Mouse (Mus musculus) midbrain, embryonic 13.5 days (tissue): ENCODE data around the gene Gm14085. TPM values are rescaled to one million over a fixed set of nuclear protein-coding genes. Genes with fewer than 3 reads are reported as not detected.
"Not testable (repeated sequence)": the region's sequence is repeated elsewhere in the genome, so short reads cannot be mapped to it uniquely, and the experiment has no call there.

ENCODE experiments used
- ATAC-seq: fragments of 200-750 bp; cut with Nextera tagmentation; 2 replicates; pipeline ENCODE4 v1.8.0; 2017; ENCODE audit warnings: mild to moderate bottlenecking, moderate TSS enrichment, moderate library complexity
- H3K27ac ChIP-seq: fragments of 300-500 bp; sonication (generic); 2 replicates; pipeline ENCODE4 v1.5.1; 2015; ENCODE audit warnings: inconsistent platforms, mild to moderate bottlenecking, moderate library complexity
- H3K27me3 ChIP-seq: fragments of 300-500 bp; sonication (generic); 2 replicates; pipeline ENCODE4 v1.6.1; 2015; ENCODE audit warnings: mild to moderate bottlenecking, inconsistent platforms
- H3K36me3 ChIP-seq: fragments of 300-500 bp; sonication (generic); 2 replicates; pipeline ENCODE4 v1.6.1; 2015; ENCODE audit warnings: mild to moderate bottlenecking, inconsistent platforms
- H3K4me1 ChIP-seq: fragments of 300-500 bp; sonication (generic); replicated peaks from 2 replicates; pipeline ENCODE4 v1.6.1; 2015; ENCODE audit warnings: inconsistent platforms
- H3K4me2 ChIP-seq: fragments of 300-500 bp; sonication (generic); replicated peaks from 2 replicates; pipeline ENCODE4 v1.6.1; 2015; ENCODE audit warnings: moderate library complexity, mild to moderate bottlenecking, inconsistent platforms
- H3K4me3 ChIP-seq: fragments of 300-500 bp; sonication (generic); replicated peaks from 2 replicates; pipeline ENCODE4 v1.5.1; 2015; ENCODE audit warnings: mild to moderate bottlenecking, inconsistent platforms
- H3K9ac ChIP-seq: fragments of 300-500 bp; sonication (generic); replicated peaks from 2 replicates; pipeline ENCODE4 v1.6.1; 2015; ENCODE audit warnings: mild to moderate bottlenecking, inconsistent platforms
- H3K9me3 ChIP-seq: fragments of 300-500 bp; sonication (generic); 2 replicates; pipeline ENCODE4 v1.6.1; 2016; ENCODE audit warnings: mild to moderate bottlenecking, inconsistent platforms
- WGBS: fragments of 180-500 bp; shearing (Covaris S2); methylation state at CpG from one replicate; pipeline ENCODE4 v1.1.7; 2015; 5-methylcytosine and 5-hydroxymethylcytosine counted together
- polyA plus RNA-seq: library from polyadenylated mRNA; unstranded; fragments of >200 nt; fragmentation: Nextera tagmentation; extraction: Ambion mirVana; gene quantifications from 2 replicates; pipeline ENCODE4 v1.2.1, GENCODE M21; 2015

Gm14085 gene
- polyA plus RNA-seq, 1 experiment from 2014 or later: not detected

- not testable (repeated sequence) for H3K4me2 ChIP-seq, ATAC-seq, H3K36me3 ChIP-seq, H3K4me3 ChIP-seq, H3K27me3 ChIP-seq, H3K27ac ChIP-seq, H3K9me3 ChIP-seq, H3K4me1 ChIP-seq, H3K9ac ChIP-seq
Observed at GRCm38 (mm10) chr2:122486122-122486521, 1.4 kb downstream of the Gm14085 start.

GRCm38 (mm10) chr2:122486674-122487073, 1.9 kb downstream of the Gm14085 start:
- 90% methylated on average over 2 of the region's 2 CpGs for WGBS

GRCm38 (mm10) chr2:122529696-122530095, 45.0 kb downstream of the Gm14085 start:
- not testable (repeated sequence) for H3K9me3 ChIP-seq, H3K27ac ChIP-seq, H3K4me1 ChIP-seq, ATAC-seq, H3K9ac ChIP-seq, H3K36me3 ChIP-seq, H3K4me2 ChIP-seq, H3K27me3 ChIP-seq, H3K4me3 ChIP-seq
- 92% methylated on average over 1 of the region's 1 CpGs for WGBS

More at GRCm38 (mm10) chr2:122486674-122487073, 1.9 kb downstream of the Gm14085 start:
- Histone ChIP-seq H3K4me2 (no peak overlapping the region), H3K27me3 (no peaks in the 10 kb centered on the region), H3K9me3 (no peaks in the 10 kb centered on the region), H3K4me3 (no peak overlapping the region), H3K4me1 (no peaks in the 10 kb centered on the region), H3K9ac (no peak overlapping the region), H3K27ac (no peak overlapping the region), H3K36me3 (no peaks in the 10 kb centered on the region)
- ATAC-seq: no peak

GRCm38 (mm10) chr2:122531290-122531689, 46.5 kb downstream of the Gm14085 start:
- WGBS: 79% methylated on average over 7 of the region's 7 CpGs
- Histone ChIP-seq H3K36me3 (no peaks in the 10 kb centered on the region), H3K4me2 (no peak overlapping the region)

GRCm38 (mm10) chr2:122531726-122532125, 47.0 kb downstream of the Gm14085 start:
- Histone ChIP-seq H3K27me3 (no peaks in the 10 kb centered on the region), H3K4me3 (no peak overlapping the region), H3K9ac (no peak overlapping the region), H3K27ac (peak overlapping the region; percentile 0; the same call in 1 of the 2 replicates), H3K4me2 (no peak overlapping the region), H3K36me3 (no peaks in the 10 kb centered on the region), H3K4me1 (no peaks in the 10 kb centered on the region), H3K9me3 (no peaks in the 10 kb centered on the region)
- WGBS: 55% methylated on average over 2 of the region's 2 CpGs
- peak; percentile 48; the same call in 1 of the 2 replicates for ATAC-seq

More at GRCm38 (mm10) chr2:122531290-122531689, 46.5 kb downstream of the Gm14085 start:
- Histone ChIP-seq H3K27me3 (no peaks in the 10 kb centered on the region), H3K4me1 (no peaks in the 10 kb centered on the region), H3K9me3 (no peaks in the 10 kb centered on the region), H3K9ac (no peak overlapping the region), H3K4me3 (no peak overlapping the region), H3K27ac (peak overlapping the region; percentile 0; the same call in 1 of the 2 replicates)
- no peak for ATAC-seq

DNA sequence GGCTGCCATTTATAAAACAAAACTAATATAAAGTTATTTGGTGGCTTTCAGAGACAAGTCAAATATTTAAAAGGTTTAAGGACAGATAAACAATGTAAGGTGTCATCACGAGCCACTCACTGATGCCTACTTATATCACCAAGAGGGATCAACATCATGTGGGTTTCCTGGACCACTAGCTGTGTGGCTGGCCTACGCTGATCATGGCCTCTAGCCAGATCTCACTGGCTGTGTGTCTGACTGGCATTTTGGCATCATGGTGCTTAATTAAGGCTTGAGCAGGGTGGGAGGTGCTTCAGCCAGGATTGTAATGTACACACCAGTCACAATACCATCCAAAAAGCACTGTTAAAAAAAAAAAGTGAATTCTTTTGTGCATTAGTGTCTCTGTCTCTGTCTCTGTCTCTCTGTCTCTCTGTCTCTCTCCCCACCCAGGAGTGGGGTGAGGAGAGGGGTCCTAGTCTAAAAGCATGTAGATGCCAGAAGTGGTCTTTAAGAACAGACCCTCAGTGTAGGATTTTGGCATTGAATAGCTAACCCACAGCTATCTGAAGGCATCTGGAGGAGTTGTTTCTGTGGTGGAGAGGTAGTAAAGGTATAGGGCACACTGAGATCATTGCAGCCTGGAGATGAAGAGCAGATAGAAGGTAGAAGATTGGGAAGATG, 47.5 kb downstream of the Gm14085 start:
- Histone ChIP-seq H3K4me2 (no peak overlapping the region), H3K9ac (no peak overlapping the region), H3K9me3 (no peaks in the 10 kb centered on the region), H3K36me3 (no peaks in the 10 kb centered on the region), H3K4me3 (no peak overlapping the region), H3K27me3 (no peaks in the 10 kb centered on the region), H3K4me1 (no peaks in the 10 kb centered on the region), H3K27ac (0 out of 2 replicates have a peak overlapping the region, but pooled peaks have one; percentile 25)
- WGBS: 67% methylated on average over 2 of the region's 2 CpGs
- ATAC-seq: peak; percentile 60

GRCm38 (mm10) chr2:122532802-122533186, 48.1 kb downstream of the Gm14085 start:
- Histone ChIP-seq H3K36me3 (no peaks in the 10 kb centered on the region), H3K4me3 (no peak overlapping the region), H3K9me3 (no peaks in the 10 kb centered on the region), H3K4me2 (no peak overlapping the region), H3K27me3 (no peaks in the 10 kb centered on the region), H3K27ac (no peak overlapping the region), H3K9ac (no peak overlapping the region), H3K4me1 (no peaks in the 10 kb centered on the region)
- WGBS: 96% methylated on average over 2 of the region's 2 CpGs
- ATAC-seq: no peak

DNA sequence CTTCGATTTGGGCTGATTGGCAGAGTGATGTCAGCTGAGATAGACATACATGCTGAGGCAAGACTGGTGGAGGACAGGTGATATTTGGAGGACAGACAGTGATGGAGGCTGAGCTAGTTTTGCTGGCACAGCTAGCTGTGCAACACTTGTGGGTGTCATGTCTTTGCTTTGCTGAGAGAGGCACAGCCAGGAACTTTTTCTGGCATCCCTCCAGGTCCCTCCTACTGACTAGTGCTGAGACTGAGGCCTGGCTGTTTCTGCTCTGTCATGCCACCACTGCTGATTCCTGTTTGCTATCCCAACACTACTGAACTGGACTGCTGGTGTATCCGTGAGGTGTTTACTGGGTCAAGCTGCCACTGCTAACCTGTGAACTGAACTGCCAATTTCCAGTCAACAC, 48.6 kb downstream of the Gm14085 start:
- Histone ChIP-seq H3K27ac (no peak overlapping the region), H3K36me3 (no peaks in the 10 kb centered on the region), H3K9ac (no peak overlapping the region), H3K9me3 (no peaks in the 10 kb centered on the region), H3K4me1 (no peaks in the 10 kb centered on the region), H3K27me3 (no peaks in the 10 kb centered on the region), H3K4me2 (no peak overlapping the region), H3K4me3 (no peak overlapping the region)
- no peak for ATAC-seq
- 86% methylated on average over 2 of the region's 2 CpGs for WGBS

GRCm38 (mm10) chr2:122534671-122535070, 49.9 kb downstream of the Gm14085 start:
- no peaks in the 10 kb centered on the region for H3K27me3 ChIP-seq
- no peaks in the 10 kb centered on the region for H3K36me3 ChIP-seq
- no peak overlapping the region for H3K9ac ChIP-seq
- 78% methylated on average over 2 of the region's 2 CpGs for WGBS
- no peak overlapping the region for H3K27ac ChIP-seq
- ATAC-seq: no peak
- H3K9me3 ChIP-seq: no peaks in the 10 kb centered on the region
- no peak overlapping the region for H3K4me3 ChIP-seq
- no peak overlapping the region for H3K4me2 ChIP-seq
- no peaks in the 10 kb centered on the region for H3K4me1 ChIP-seq

GRCm38 (mm10) chr2:122558317-122558716, 73.6 kb downstream of the Gm14085 start:
- H3K27me3 ChIP-seq: no peaks in the 10 kb centered on the region
- WGBS: 24% methylated on average over 2 of the region's 2 CpGs
- no peak overlapping the region for H3K4me2 ChIP-seq
- ATAC-seq: no peak
- H3K9me3 ChIP-seq: no peaks in the 10 kb centered on the region
- H3K4me3 ChIP-seq: no peak overlapping the region
- no peak overlapping the region for H3K9ac ChIP-seq
- H3K27ac ChIP-seq: no peak overlapping the region
- H3K36me3 ChIP-seq: no peaks in the 10 kb centered on the region
- H3K4me1 ChIP-seq: no peaks in the 10 kb centered on the region

DNA sequence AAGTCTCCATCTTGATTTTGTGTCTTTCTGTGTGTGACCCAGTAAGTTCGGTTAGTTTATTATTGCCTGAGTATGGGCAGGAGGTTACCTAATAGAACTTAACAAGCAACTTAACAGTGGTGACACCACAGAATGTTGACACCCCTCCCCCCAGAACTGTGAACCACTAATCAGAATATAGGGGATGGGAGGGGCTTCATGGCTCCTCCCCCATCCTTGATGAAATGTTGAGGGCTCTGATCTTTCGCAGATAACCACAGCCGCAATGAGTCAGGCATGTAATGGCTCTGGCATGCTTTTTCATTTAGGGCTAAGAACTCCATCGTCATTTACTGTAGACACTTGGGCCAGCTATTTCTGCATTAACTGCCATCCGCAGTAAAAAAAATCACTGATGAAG, 76.5 kb downstream of the Gm14085 start:
- Histone ChIP-seq H3K4me3 (no peak overlapping the region), H3K9ac (no peak overlapping the region), H3K27ac (no peak overlapping the region), H3K4me2 (no peak overlapping the region), H3K4me1 (no peaks in the 10 kb centered on the region), H3K36me3 (no peaks in the 10 kb centered on the region), H3K9me3 (no peaks in the 10 kb centered on the region), H3K27me3 (no peaks in the 10 kb centered on the region)
- 93% methylated on average over 5 of the region's 5 CpGs for WGBS
- no peak for ATAC-seq

- Histone ChIP-seq H3K4me3 (no peak overlapping the region), H3K36me3 (no peaks in the 10 kb centered on the region), H3K9ac (no peak overlapping the region), H3K4me1 (no peaks in the 10 kb centered on the region), H3K4me2 (no peak overlapping the region), H3K9me3 (no peaks in the 10 kb centered on the region), H3K27me3 (no peaks in the 10 kb centered on the region), H3K27ac (no peak overlapping the region)
- WGBS: 90% methylated on average over 1 of the region's 1 CpGs
- ATAC-seq: no peak
Observed at GRCm38 (mm10) chr2:122562251-122562650, 77.5 kb downstream of the Gm14085 start.

DNA sequence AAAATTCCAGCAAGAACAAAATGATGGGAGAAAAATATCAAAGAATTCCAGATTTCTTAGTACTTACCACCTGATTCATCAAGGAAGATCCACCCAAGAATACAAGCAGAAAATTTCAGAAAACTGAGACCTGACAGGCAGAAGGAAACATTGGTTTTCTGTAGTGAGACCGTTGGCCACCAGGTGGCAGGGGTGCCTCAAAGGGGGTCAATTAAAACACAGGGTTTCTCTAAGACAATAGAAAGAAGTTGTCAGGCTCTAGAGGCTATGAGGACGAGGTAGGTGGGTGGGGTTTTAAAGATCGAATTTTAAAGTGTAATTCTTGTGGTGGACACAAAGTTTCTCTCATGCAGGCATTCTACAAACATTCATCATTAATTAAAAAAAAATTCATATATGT, 84.7 kb downstream of the Gm14085 start:
- no peak for ATAC-seq
- WGBS: 17% methylated on average over 3 of the region's 3 CpGs
- no peak overlapping the region for H3K4me3 ChIP-seq

More for the DNA sequence above, 84.7 kb downstream of the Gm14085 start:
- Histone ChIP-seq H3K9ac (no peak overlapping the region), H3K27ac (no peak overlapping the region), H3K4me1 (no peaks in the 10 kb centered on the region), H3K4me2 (no peak overlapping the region), H3K9me3 (no peaks in the 10 kb centered on the region), H3K36me3 (no peaks in the 10 kb centered on the region), H3K27me3 (no peaks in the 10 kb centered on the region)
